Mouse (Mus musculus) hindbrain, postnatal 0 days (tissue): ENCODE data around the gene Epb41l3. TPM values are rescaled to one million over a fixed set of nuclear protein-coding genes. Genes with fewer than 3 reads are reported as not detected.

Experiments
- ATAC-seq: fragments of 200-750 bp; cut with Nextera tagmentation; 2 replicates; pipeline ENCODE4 v1.8.0; 2017; ENCODE audit warnings: mild to moderate bottlenecking, moderate TSS enrichment, moderate library complexity
- DNase-seq: peaks from one replicate; pipeline ENCODE4 v3.0.0-alpha.2; 2015; ENCODE audit warnings: low spot score
- H3K27ac ChIP-seq: fragments of 300-500 bp; sonication (generic); 2 replicates; pipeline ENCODE4 v1.5.1; 2014; ENCODE audit warnings: mild to moderate bottlenecking
- H3K27me3 ChIP-seq: fragments of 300-500 bp; sonication (generic); 2 replicates; pipeline ENCODE4 v1.6.1; 2014; ENCODE audit warnings: low read length, mixed read lengths; ENCODE audit not compliant: insufficient read depth
- H3K36me3 ChIP-seq: fragments of 300-500 bp; sonication (generic); 2 replicates; pipeline ENCODE4 v1.6.1; 2014; ENCODE audit warnings: low read length, mixed read lengths; ENCODE audit not compliant: insufficient read depth
- H3K4me1 ChIP-seq: fragments of 300-500 bp; sonication (generic); 2 replicates; pipeline ENCODE4 v1.6.1; 2014; ENCODE audit warnings: antibody characterized with exemption, low read length, mixed read lengths; ENCODE audit not compliant: insufficient read depth
- H3K4me2 ChIP-seq: fragments of 300-500 bp; sonication (generic); 2 replicates; pipeline ENCODE4 v1.6.1; 2014; ENCODE audit warnings: low read depth, mild to moderate bottlenecking, low read length, moderate library complexity, mixed read lengths
- H3K4me3 ChIP-seq: fragments of 300-500 bp; sonication (generic); 2 replicates; pipeline ENCODE4 v1.5.1; 2014; ENCODE audit warnings: low read length
- H3K9ac ChIP-seq: fragments of 300-500 bp; sonication (generic); replicated peaks from 2 replicates; pipeline ENCODE4 v1.6.1; 2014; ENCODE audit warnings: mild to moderate bottlenecking, low read length, moderate library complexity, mixed read lengths
- H3K9me3 ChIP-seq: fragments of 300-500 bp; sonication (generic); 2 replicates; pipeline ENCODE4 v1.6.1; 2016; ENCODE audit warnings: low read length, mixed read lengths
- CTCF ChIP-seq: IDR thresholded peaks from 2 replicates; pipeline ENCODE4 v1.5.1; 2016; ENCODE audit warnings: antibody characterized with exemption, control low read depth, low read depth
- WGBS: fragments of 180-500 bp; shearing (Covaris S2); extraction: QIAGEN DNeasy Blood & Tissue Kit; methylation state at CpG from one replicate; pipeline ENCODE4 v1.1.7; 2014; 5-methylcytosine and 5-hydroxymethylcytosine counted together
- polyA plus RNA-seq: library from polyadenylated mRNA; unstranded; fragments of >200 nt; fragmentation: Nextera tagmentation; extraction: Ambion mirVana; gene quantifications from 2 replicates; pipeline ENCODE4 v1.2.1, GENCODE M21; 2015
- total RNA-seq: library from RNA; depleted of rRNA; stranded (reverse); fragments of >200 nt; gene quantifications from 2 replicates; pipeline ENCODE4 v1.2.3, GENCODE M21; 2014

Gene Epb41l3
- total and polyA plus RNA-seq, 2 experiments from 2014 or later, result 105 to 107 TPM

- WGBS, result 66% methylated on average over 7 of the region's 7 CpGs
- TF ChIP-seq CTCF, result no peak
- H3K36me3 ChIP-seq, result no peaks in the 10 kb centered on the region
- H3K9me3 ChIP-seq, result no peaks in the 10 kb centered on the region
- ATAC-seq (no peak), DNase-seq (no peak)
- H3K4me2 ChIP-seq, result peak overlapping the region; percentile 23; the same call in 1 of the 2 replicates
- no peak overlapping the region for H3K9ac ChIP-seq
- H3K4me3 ChIP-seq, result no peak overlapping the region
- no peaks in the 10 kb centered on the region for H3K27me3 ChIP-seq
- no peak overlapping the region for H3K27ac ChIP-seq
- peaks cover 5% of the 10 kb centered on the region; the same call in 1 of the 2 replicates for H3K4me1 ChIP-seq
These were observed 52.0 kb downstream of the Epb41l3 start for GRCm38 (mm10) chr17:69127436-69127835.

- no peaks in the 10 kb centered on the region for H3K9me3 ChIP-seq
- ATAC-seq, result no peak
- no peak overlapping the region for H3K27ac ChIP-seq
- H3K4me3 ChIP-seq, result no peak overlapping the region
- no peaks in the 10 kb centered on the region for H3K27me3 ChIP-seq
- H3K4me1 ChIP-seq, result peaks cover 5% of the 10 kb centered on the region; the same call in 1 of the 2 replicates
- DNase-seq, result no peak
- no peak overlapping the region for H3K4me2 ChIP-seq
- 63% methylated on average over 5 of the region's 5 CpGs for WGBS
- no peak overlapping the region for H3K9ac ChIP-seq
- H3K36me3 ChIP-seq, result no peaks in the 10 kb centered on the region
- no peak for TF ChIP-seq CTCF
These were observed 52.5 kb downstream of the Epb41l3 start for GRCm38 (mm10) chr17:69127981-69128380.

- no peak overlapping the region for H3K27ac ChIP-seq
- H3K4me3 ChIP-seq, result no peak overlapping the region
- H3K36me3 ChIP-seq, result no peaks in the 10 kb centered on the region
- DNase-seq, result peak; percentile 28
- WGBS, result 27% methylated on average over 6 of the region's 6 CpGs
- no peak for TF ChIP-seq CTCF
- no peaks in the 10 kb centered on the region for H3K27me3 ChIP-seq
- no peak for ATAC-seq
- H3K9me3 ChIP-seq, result no peaks in the 10 kb centered on the region
- peaks cover 5% of the 10 kb centered on the region; the same call in 1 of the 2 replicates for H3K4me1 ChIP-seq
- no peak overlapping the region for H3K4me2 ChIP-seq
- H3K9ac ChIP-seq, result no peak overlapping the region
These were observed 54.0 kb downstream of the Epb41l3 start for GRCm38 (mm10) chr17:69129434-69129833.

- Histone ChIP-seq H3K27me3 (no peaks in the 10 kb centered on the region), H3K4me2 (no peak overlapping the region), H3K36me3 (no peaks in the 10 kb centered on the region), H3K4me1 (no peaks in the 10 kb centered on the region), H3K9me3 (no peaks in the 10 kb centered on the region), H3K27ac (no peak overlapping the region), H3K9ac (no peak overlapping the region), H3K4me3 (no peak overlapping the region)
- ATAC-seq (no peak), DNase-seq (no peak)
- 80% methylated on average over 3 of the region's 3 CpGs for WGBS
- TF ChIP-seq CTCF, result no peak
These were observed 67.5 kb downstream of the Epb41l3 start for GRCm38 (mm10) chr17:69143017-69143416.

- Histone ChIP-seq H3K36me3 (no peaks in the 10 kb centered on the region), H3K4me1 (no peaks in the 10 kb centered on the region), H3K9ac (no peak overlapping the region), H3K27ac (no peak overlapping the region), H3K27me3 (no peaks in the 10 kb centered on the region), H3K4me3 (no peak overlapping the region), H3K9me3 (no peaks in the 10 kb centered on the region), H3K4me2 (no peak overlapping the region)
- ATAC-seq (no peak), DNase-seq (no peak)
- no peak for TF ChIP-seq CTCF
These were observed 75.3 kb downstream of the Epb41l3 start for GRCm38 (mm10) chr17:69150826-69151225.

- peak; percentile 44 for TF ChIP-seq CTCF
- Histone ChIP-seq H3K27me3 (no peaks in the 10 kb centered on the region), H3K4me3 (no peak overlapping the region), H3K9me3 (no peaks in the 10 kb centered on the region), H3K36me3 (no peaks in the 10 kb centered on the region), H3K27ac (no peak overlapping the region), H3K4me1 (no peaks in the 10 kb centered on the region), H3K9ac (no peak overlapping the region), H3K4me2 (no peak overlapping the region)
- 38% methylated on average over 3 of the region's 3 CpGs for WGBS
- DNase-seq (no peak), ATAC-seq (no peak)
These were observed 75.8 kb downstream of the Epb41l3 start for GRCm38 (mm10) chr17:69151281-69151680.

GRCm38 (mm10) chr17:69155034-69155433 is 79.6 kb downstream of the Epb41l3 start:
- Histone ChIP-seq H3K9ac (no peak overlapping the region), H3K9me3 (no peaks in the 10 kb centered on the region), H3K27ac (no peak overlapping the region), H3K4me3 (no peak overlapping the region), H3K27me3 (no peaks in the 10 kb centered on the region), H3K36me3 (no peaks in the 10 kb centered on the region), H3K4me1 (no peaks in the 10 kb centered on the region), H3K4me2 (no peak overlapping the region)
- ATAC-seq (no peak), DNase-seq (no peak)
- no peak for TF ChIP-seq CTCF
- 81% methylated on average over 8 of the region's 8 CpGs for WGBS
